Mouse (Mus musculus) layer of hippocampus, adult 9-11 months (tissue): ENCODE measurements at regions not wholly inside any gene's neighbourhood (a gene's known extent, or its start where the extent isn't known, plus 50 kb on each side); places are given as distances from the start of the nearest gene placed in this dataset.
A peak's percentile ranks its signal among the peaks of the same experiment; 100 is the strongest.

ENCODE experiments used
- DNase-seq: peaks from one replicate; pipeline ENCODE4 v3.0.0; 2022

GRCm38 (mm10) chr2:123486681-123487080, 603.1 kb upstream of the Sema6d start:
- DNase-seq: peak; percentile 52

- DNase-seq: no peak
These were observed 583.6 kb upstream of the Sema6d start for GRCm38 (mm10) chr2:123506162-123506561.

DNA sequence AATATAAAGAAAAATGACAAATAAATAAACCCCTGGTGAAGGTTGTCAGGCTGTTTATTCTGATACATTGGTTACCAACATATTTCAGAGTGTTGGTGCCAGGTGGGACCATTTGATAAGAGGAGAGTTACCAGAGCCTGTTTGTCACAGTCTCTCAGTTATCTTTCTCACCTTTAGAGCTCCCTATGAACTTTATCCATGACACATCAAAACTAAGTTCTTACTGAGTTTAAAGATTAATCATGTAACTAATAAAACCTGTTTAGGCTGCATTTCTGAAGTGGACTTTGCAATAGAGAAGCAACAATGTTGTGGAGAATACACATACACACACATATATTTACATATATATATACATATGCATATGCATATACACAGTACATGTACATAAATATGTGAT, 582.7 kb upstream of the Sema6d start:
- DNase-seq: no peak

GRCm38 (mm10) chr2:123528915-123529314, 560.9 kb upstream of the Sema6d start:
- peak; percentile 2 for DNase-seq

DNA sequence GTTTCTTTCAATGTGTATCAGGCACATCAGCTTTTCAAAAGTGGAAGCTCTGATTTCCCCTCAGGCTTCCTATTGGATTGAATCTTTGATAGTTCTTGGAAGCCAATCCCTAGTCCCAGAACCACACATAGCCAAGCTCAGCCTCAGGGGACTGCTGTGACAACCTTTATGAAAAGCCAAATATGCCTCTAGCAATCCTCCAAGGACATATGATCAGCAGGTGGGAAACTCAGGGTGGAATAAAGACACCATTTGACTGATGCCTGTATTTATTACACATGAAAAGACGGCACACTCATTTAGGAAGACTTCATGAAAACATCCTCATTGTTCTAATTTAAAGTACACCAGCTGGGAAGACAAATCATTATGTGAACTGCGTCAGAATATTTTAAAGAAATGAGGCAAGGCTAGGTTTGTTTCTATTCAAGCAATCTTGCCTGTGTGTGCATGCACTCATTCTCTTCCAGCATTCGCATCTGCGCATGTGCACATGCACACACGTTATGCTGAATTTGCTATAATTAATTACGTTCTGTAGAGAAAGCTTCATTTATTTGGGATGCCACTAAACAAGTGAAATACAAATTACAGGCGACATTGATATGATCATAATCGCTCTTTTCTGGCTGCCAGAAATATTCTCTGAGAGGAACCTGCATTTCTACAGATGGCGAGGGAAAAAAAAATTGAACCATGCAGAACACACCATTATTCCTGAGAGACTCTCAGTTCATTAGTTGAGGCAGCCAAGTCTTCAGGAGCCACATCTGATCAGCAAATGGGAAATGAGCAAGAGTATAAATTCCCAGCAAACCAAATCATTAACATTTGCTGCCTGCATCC, 556.6 kb upstream of the Sema6d start:
- DNase-seq: peak; percentile 26

- DNase-seq: no peak
These were observed 538.4 kb upstream of the Sema6d start for GRCm38 (mm10) chr2:123551249-123551850.

DNA sequence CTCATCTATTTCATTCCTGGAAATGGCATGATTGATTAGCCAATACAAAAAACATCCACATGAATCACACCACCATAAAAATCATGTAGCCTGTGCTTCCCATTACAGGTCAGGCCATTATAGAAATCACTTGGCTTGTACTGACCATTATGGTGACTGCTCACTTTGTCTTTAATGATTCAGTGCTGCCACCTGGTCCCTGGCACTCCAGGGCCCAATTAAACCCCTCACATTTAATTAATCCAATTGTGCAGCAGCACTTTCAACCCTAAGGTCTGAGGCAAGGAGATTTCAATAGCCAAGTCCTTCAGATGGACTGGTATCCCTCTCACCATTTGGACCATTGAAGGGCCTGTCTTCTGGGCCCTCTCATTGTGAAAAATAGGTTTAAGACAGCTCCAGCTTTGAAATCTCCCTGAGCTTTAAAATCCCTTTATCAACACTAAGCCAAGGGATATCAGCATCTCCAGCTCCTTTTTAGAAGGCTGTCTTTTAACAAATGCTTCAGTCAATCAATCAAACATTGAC, 531.6 kb upstream of the Sema6d start:
- DNase-seq: no peak
